Mouse (Mus musculus) frontal cortex, adult (tissue): ENCODE measurements around the gene Il17rb.

ENCODE experiments used
- ATAC-seq: cut with Nextera tagmentation; 2 replicates; pipeline ENCODE4 v1.9.2; 2017; ENCODE audit warnings: mild to moderate bottlenecking, moderate library complexity, mixed read lengths; ENCODE audit not compliant: low TSS enrichment

Gene Il17rb

DNA sequence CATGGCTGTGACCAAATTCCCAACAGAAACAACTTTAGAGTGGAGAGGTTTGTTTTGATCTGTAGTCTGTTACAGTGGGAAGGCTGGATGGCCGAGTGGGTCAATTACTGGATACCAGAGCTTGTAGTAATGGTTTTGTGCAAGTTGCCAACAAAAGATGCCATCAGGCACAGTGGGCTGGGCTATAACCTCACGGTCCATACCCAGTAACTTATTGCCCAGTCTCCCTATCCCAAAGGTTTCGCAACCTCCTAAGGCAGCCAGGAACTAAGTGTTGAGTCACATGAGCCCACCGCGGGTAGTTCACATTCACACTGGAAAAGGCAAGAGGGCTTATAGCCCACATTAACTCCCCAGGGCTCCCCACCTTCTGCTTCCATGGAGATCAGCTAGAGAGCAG lies 8.0 kb upstream of the Il17rb start:
- no peak for ATAC-seq

DNA sequence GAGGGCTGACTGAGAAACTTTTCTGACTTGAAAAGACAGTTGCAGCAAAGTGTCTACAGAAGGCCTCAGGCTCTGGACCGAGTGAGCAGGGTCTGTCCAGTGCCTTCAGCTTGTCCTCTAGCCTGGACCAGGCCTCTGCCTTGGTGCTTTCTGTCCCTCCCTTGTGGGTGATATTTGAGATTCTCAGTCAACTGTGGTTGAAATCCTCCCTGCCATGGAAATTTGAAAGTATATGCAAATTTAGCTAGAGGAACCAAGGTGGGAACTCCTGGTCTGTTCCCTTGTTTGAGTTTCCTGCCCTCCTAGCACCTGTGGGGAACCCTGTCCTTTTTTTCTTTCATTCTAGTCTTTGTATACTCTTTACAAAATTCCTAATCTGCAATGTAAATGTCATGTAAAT lies 6.3 kb upstream of the Il17rb start:
- ATAC-seq = no peak

DNA sequence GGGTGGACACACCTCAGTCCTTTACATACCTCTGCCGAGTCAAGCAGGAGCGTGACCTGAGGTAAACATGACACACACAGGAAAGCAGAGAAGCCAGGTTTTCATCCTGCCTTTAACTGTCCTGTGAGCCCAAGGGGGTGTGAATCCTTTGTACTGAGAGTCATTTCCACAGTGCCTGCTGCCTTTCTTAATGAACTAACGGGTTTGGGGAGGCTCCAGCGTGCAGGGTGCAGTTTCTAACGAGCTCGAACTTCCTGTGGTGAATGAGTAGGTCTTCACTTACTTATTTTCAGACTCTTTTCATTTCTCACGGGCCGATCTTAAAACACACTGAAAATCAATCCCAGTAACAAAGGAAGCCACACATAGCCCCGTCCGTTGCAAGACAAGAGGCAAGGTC lies 5.8 kb upstream of the Il17rb start:
- ATAC-seq = no peak

DNA sequence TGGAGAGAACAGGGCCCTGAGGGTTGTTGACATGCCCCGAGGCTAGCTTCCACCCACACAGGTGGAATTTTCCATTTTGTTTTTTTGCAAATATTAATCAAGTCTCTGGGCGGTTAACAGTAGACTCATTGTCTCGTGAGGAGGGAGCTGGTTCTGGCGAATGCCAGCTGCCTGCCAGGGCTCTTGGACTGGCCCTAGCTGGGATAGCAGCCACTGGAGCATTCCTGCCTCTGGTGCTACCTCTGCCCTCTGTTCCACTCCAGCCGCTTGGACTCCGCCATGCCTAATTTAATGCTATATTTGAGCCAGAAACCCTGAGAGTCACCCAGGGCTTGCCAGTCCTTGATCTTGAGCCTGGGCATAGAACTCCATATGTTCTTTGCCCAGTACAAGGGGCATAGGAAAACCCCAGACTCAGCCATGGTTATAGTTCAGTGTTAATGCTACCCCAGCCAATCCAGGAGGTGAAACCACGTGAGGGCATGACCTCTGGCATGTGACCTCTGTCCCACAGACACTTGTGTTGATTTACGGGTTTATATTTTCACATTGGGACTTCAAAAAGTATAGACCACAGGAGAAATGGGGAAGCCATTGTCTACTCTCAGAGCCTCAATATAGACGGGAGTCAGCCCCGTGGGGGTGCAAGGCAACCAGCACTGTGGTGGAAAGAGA lies 3.3 kb upstream of the Il17rb start:
- ATAC-seq = peak; percentile 51; the same call in 1 of the 2 replicates

DNA sequence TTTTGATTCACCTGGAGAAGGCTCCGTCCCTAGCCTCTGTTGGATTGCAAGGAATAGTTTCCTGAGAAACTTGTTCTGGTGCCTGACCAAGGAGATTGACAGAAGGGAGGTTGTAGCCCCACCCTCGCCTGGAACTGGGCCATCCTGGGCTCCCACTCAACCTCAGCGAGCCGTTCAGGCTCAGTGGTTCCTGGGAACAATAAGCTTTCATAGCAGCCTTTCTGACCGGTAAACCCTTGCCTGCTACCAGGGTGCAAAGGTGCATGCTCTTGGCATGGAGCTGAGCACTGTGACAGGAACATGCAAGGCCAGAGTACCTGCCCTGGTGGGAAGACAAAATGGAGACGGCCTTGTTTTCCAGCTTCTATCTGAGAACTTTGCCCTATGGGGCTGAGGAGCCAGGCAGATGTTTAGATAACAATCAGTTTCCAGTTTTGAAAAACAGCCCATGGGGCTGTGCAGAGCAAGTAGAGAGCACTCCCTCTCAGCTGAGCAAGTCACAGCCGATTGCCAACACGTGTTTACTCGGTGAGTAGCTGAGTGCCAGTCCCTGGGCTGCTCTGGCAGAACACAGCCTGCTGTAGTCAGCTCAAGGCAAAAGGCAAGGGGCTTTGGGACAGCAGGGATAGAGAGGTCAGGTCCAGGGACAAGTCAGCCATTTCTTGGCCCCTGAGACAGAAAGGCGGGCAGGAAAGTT lies 1.3 kb upstream of the Il17rb start:
- peak; percentile 62 for ATAC-seq

DNA sequence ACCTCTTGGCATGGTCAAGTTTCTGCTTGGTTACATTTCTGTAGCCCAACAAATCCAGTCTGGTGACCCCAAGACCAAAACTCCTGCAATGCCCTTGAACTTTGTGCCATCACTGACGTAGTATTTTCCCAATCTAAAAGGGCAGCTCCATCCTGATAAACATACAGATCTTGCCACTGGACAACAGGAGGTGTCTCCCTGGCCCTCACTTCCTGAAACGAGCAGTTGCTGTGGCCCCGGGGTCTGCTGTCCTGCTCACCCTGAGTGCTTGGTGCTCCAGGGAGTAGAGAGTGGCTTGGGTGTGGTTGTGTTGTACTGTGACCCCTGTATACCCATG lies 9.3 kb downstream of the Il17rb start:
- no peak for ATAC-seq

DNA sequence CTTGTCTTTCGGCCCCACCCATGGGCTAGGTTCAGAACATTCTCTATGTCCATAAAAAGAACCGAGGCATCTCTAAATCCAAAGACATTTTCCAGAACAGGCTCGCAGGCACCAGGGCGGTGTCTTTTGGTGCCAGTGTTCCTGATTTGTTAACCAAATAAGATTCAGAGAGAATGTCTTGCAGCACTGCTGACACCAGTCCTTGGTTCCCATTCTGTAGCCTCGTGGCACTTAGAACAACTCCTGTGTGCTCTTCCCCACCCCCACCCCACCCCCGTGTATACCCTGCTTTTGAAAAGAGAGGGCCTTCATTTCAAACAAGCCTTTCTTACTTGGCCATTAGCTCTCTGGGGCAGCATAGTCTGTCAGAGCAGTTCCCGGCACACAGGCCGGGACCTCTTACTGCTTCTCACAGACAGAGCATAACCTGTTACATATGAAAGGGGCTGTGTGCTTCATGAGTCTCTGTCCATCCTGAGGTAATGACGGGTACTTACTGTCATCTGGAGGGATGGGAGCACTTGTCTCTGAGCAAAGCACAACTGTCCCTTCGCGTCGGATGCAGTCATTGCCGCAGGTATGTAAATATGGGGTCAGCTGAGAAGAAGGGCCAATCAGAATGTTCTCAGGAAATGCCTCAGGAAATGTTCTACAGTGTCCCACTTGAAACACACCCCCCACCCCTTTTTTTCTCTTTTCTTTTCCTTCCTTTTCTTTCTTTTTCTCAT lies 9.8 kb downstream of the Il17rb start:
- peak; percentile 39 for ATAC-seq

DNA sequence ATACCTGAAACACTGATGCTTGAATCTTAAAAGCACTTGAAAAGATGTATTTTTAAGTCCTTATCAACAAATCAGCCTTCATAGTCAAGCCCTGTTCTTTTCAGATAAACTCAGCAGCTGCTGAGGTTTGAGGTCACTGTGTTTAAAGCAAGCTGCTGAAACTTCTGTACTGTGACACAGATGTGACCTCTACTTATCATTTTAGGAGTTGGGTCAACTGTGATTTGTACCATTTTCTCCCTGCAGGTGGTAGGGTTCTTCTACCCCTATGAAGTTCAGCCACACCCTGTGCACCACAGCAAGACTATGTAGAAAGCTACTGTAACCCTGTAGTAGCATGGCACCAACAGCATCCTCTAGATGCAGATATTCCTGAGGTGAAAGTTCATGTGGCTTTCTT lies 11.4 kb downstream of the Il17rb start:
- no peak for ATAC-seq

DNA sequence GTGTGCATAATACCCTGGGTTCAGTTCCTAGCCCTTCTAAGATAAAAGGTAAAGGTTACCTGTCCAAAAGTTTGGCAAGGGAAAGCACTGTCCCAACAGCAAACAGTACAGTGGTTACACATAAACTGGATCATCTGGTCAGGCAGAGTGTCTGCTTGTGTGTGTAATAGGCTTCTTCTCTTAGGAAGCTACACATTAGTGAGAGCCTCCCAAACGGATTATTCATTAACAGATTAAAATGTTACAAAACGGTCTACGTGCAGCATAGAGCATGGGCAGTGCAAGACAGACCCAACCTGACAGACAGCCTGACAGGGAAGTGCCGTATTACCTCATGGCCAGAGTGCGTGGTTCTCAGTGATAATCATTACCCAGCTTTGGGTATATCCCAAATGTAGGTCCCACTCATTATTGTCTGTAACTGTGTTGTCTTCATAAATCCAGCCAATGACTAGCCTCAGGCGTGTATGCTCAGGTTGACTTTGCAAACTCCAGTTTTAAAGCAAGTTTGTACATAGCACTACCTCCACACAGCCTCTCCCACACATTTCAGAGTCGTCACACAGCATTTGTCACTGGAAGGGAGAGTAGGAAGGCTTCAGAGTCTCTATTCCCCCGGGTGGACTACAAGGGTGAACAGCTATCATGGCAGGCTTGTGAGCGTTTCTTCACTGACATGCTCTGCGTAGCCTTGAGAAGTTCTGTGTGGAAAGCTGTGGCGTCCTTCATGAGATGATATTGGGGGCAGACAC lies 12.5 kb downstream of the Il17rb start:
- peak; percentile 60; the same call in 1 of the 2 replicates for ATAC-seq

DNA sequence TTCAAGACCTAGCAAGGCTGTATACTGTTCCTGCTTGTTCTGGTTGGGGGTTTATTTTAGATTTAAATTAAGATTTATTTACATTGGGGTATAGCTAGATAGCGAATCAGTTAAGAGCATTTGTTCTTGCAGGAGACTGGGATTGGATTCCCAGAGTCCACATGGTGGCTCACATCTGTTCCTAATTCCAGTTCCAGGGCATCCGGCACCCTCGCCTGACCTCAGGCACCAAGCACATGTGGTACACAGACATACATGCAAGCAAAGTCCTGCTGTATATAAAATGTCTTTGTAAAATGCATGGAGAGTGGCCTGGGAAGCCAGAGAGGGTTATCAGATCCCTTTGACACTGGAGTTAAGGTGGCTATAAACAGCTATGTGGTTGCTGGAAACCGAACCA lies 13.7 kb downstream of the Il17rb start:
- ATAC-seq = no peak

DNA sequence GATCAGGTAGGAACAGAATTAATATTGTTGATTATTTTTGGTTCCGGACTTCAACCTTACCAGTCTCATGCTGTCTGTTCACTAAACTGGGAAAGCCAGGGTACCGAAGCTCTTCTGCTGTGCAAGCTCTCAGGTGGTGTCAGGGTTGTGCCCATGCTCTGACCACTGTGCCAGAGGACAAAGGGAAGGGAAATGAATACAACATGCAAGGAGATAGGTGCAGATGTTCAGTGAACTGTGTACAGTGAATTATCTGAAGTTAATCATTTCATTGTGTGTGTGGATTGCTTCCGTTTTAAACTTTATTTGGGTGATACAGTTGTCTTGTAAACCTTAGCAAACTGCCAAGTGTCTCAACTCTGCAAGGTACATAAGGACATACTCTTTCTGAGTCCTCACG lies 20.4 kb downstream of the Il17rb start:
- no peak for ATAC-seq

DNA sequence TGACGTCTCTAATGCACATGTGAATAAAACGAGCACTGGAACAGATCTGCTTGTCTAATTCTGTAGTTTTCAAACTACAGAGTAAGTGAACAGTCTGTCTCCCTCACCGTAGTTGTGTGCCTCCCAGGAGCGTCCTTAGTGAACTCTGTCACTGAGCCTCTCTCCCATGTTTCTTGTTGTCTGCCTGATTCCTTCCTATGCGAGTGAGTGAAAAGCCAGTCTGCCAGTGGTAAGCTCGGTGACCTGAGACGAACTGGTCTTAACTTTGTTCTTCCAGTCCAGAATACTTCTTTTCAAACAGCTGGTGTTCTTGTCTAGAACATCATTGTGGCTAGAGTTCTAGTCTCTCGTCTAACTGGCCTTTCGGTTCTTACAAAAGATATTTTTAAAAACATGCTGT lies 21.0 kb downstream of the Il17rb start:
- no peak for ATAC-seq

DNA sequence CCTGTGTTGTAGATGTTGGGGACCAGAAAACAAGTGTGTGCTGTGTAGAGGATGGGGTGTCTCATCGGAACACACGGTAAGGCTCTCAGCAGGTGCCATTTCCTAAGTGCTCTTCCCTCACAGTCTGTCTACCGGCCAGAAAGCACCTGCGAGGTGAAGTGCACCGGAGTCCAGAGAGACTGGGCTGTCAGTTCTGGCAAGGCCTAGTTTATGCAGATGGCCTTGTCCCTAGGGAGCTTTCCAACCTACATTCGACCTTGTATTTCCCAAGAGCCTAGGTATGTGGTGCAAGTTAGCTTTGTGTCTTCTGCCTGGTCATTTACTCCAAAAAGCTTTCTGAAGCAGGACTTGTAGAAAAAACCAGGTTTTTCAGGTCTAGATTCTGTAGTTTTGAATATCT lies 21.4 kb downstream of the Il17rb start:
- ATAC-seq = no peak

DNA sequence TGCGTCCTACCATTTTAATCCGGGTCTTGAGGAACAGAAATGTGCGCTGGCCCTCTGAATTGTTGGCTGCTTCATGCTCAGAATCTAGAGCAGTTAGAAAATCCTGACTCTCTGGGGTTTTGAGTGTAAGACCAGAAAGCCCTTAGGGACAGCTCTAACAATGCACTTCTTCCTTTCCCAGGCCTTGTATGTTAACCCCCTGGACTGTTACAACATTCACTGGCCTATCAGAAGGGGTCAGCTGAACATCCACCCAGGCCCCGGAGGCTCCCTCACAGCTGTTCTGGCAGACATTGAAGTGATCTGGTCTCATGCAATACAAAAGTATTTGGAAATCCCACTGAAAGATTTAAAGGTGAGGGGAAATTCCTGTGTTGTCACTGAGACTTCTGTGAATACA lies 22.6 kb downstream of the Il17rb start:
- no peak for ATAC-seq

DNA sequence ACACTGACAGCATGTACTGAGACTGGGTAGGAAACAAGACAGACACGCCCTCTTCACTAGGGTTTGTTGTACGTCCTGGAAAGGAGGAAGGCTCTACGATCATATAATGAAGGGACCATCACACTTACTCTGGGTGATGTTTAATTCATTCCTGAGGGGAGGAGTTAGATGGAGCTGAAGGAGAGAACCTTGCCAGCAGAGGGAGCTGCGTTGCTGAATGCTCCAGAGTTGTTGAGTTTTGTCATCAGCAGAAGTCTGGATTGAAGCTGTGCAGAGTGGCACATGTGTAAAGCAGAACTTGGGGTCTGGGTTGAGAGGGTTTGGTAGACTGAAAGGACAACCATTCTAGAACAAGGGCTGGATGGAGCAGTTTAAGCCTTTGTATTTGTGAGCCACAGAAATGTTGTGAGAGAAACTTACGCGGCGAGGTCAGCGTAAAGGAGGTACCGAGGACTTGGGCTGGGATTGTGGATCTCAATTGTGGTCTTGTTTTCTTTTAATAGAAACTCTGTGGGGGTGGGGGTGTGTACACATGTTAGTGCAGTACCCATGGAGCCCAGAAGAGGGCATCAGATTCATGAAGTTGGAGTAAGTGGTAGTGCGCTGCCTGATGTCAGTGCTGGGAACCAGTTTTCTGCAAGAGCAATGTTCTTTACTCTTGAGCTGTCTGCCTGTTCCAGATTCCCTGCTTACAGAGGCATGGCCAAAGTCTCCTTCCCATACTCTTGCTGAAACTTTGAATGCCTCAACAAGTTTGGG lies 28.1 kb downstream of the Il17rb start:
- no peak for ATAC-seq

DNA sequence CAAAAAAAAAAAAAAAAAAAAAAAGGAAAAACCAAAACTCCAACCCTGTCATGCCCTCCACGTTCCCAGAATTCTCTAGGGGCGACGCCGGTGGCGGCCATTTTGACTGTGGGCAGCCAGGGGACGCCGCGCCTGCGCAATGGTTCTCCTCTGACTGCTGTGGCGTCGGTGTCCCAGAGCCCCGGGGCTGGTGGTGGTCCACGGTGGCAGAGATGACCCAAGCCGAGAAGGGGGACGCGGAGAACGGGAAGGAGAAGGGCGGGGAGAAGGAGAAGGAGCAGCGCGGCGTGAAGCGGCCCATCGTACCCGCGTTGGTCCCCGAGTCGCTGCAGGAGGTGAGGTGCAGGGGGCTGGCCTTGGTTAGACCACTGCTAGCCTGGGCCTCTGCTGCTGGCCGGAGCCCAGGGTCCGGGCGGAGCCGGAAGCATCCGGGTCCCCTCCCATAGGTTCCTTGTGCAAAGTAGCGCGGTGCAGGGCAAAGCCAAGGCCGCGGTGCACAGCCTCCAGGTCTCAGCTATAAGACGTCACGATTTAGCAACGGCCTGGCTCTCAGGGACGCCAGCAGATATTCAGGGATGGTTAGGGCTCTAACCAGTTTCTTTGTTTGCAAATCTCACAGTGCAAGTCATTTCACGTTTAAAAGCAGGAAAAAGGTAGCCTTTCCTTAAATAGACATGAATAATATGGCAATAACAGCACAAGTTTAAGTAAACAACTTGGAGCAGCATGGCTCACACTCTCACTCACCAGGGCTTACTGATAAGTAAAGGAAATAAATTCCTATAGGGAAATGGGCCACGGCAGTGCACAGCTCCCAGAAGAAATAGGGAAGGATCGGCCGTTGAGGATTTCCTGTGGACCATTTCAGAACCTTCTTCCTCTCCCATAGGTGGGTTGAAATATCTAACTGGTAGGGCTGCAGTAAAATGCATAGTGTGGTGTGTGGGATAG lies 30.2 kb downstream of the Il17rb start, which contains the start of gene Actr8:
Gene Actr8 (plus strand): TSS at position 84 of the 951 bp plus-strand sequence.
- ATAC-seq = peak; percentile 87

DNA sequence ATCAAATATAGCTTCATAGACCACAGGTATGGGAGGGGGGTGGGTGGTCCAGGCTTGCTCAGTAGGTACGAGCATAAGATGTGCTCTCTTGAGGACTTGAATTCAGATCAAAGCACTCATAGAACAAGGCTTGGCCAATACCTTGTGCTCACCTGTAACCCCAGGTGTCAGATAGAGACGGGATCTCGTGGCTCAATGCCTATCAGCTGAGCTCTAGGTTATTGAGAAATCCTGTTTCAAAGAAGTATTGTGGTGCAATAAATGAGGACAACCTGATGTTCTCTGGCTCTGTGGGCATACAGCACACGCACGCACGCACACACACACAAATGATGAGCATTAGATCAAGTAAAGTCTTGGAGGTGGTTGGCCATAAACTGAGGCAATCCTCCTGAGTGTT lies 31.8 kb downstream of the Il17rb start:
- ATAC-seq = no peak

DNA sequence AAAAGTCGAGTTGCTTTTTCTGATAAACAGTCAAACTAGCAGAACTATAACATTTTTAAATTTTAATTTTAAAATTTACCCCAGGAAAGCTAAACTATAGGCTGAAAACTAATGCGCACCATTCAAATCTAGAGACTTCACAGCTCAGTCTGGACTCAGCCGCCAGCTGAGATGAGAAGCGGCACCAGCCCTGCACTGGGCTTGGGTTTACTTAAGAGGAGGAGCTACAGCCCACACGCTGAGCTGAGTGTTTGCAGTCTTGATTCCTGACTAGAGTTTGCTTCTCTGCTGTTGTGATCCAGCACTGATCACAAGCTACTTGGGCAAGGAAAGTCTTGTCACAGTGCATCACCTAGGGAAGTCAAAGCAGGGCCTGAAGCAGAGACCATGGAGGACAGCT lies 36.7 kb downstream of the Il17rb start:
- ATAC-seq = no peak

DNA sequence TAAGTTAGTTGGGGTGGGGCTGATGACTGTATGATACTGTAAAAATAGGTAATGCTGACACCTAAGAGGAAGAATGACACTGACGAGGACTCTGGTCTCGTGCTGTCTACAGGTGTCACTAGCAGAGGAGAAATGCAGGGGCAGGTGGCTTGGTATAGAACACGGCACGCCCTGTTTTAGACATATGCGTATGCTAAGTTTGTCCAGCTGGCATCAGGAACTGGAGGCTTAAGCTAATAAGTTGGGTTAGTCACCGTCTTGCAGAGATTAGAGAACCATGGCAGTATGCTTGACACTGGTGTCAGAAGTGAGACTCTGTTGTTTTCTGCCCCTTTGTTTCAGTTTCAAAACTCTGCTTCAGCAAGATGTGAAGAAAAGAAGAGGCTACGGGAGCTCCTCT lies 37.2 kb downstream of the Il17rb start:
- ATAC-seq = no peak

DNA sequence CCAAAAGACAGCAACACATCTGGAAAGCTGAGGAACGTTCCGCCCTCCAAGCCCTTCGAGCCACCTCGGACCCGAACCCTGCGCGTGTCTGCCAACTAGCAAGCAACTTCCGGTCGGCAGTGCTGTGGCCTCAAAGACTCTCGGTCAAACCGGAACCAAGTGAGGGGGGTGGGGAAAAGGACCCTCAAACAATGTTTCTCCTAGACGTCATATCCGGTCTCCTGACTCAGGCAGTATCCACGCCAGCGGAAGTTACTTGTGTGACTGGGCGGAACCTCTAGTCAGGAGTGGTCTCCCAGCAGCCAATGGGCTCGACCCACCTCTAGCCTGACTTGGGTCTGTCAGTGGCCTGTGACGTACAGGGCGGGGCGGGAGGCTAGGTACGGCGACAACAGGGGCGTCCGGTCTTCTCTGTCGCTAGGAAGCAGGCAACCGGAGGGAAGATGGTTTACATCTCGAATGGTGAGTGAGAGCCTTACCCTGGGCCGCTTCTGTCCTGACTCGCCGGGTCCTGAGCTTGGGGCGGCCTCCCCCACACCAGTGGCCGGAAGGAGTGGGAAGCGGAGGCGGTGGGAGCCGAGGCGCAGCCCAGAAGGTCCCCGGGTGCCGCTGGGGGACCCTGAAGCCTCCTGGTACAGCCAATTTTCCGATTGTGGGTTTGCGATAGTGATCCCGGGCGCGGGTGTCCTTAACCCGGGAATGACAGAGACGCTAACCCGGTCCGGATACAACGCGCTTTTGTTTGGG lies 40.4 kb downstream of the Il17rb start, which contains the start of gene Selenok:
Gene Selenok (plus strand): TSS at position 234 of the 747 bp plus-strand sequence.
- ATAC-seq = peak; percentile 98
